Mouse (Mus musculus) megakaryocyte, embryonic 14.5 days (primary cell): Measurements from ENCODE around the gene Zbtb24. TPM values are rescaled to one million over a fixed set of nuclear protein-coding genes. Genes with fewer than 3 reads are reported as not detected.

Experiments used
- H3K27me3 ChIP-seq: replicated peaks from 2 replicates; pipeline ENCODE3; 2012; ENCODE audit warnings: inconsistent platforms
- H3K36me3 ChIP-seq: replicated peaks from 2 replicates; pipeline ENCODE3; 2012; ENCODE audit warnings: low read length, inconsistent platforms, mixed read lengths
- H3K4me1 ChIP-seq: 2 replicates; pipeline ENCODE4 v1.6.1; 2012; ENCODE audit warnings: inconsistent platforms
- H3K4me3 ChIP-seq: replicated peaks from 2 replicates; pipeline ENCODE3; 2012; ENCODE audit warnings: moderate library complexity, mild to moderate bottlenecking, inconsistent platforms
- H3K9me3 ChIP-seq: 2 replicates; pipeline ENCODE4 v1.6.1; 2012; ENCODE audit warnings: inconsistent platforms
- FLI1 ChIP-seq: IDR thresholded peaks from 2 replicates; pipeline ENCODE4 v1.6.1; 2012; ENCODE audit warnings: low read length, inconsistent platforms, mixed read lengths
- GATA1 ChIP-seq: IDR thresholded peaks from 3 replicates; pipeline ENCODE4 v1.6.1; 2012; ENCODE audit warnings: mixed read lengths, low read length, inconsistent platforms, borderline replicate concordance
- polyA plus RNA-seq: library from polyadenylated mRNA; stranded (reverse); fragments of >175 nt; gene quantifications from 2 replicates; pipeline ENCODE4 v1.2.3, GENCODE M21; 2012; ENCODE audit warnings: low replicate concordance; ENCODE audit not compliant: insufficient read depth

Zbtb24 gene
- polyA plus RNA-seq, 1 experiment, result 3.3 TPM

DNA sequence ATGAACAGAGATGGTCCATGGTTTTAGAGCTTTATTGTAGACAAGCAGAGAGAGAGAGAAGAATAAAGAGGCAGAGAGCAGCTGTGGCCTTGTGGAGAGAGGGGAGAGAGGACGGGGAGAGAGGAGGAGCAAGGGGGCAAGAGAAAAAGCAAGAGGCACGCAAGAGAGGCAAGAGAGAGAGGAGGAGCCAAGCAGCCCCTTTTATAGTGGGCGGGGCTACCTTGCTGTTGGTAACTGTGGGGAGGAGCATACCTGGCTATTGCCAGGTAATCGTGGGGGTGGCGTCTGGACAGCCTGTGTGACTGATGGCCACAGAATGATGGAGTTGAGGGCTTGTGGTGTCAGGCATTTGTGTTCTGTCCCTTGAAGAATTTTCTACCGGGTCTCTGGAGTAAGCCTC is 23.8 kb upstream of the Zbtb24 start:
- no peaks in the 10 kb centered on the region for H3K9me3 ChIP-seq
- no peak overlapping the region for H3K4me3 ChIP-seq
- no peak for TF ChIP-seq FLI1
- H3K4me1 ChIP-seq, result no peaks in the 10 kb centered on the region
- peaks cover 8% of the 10 kb centered on the region for H3K27me3 ChIP-seq
- no peaks in the 10 kb centered on the region for H3K36me3 ChIP-seq

DNA sequence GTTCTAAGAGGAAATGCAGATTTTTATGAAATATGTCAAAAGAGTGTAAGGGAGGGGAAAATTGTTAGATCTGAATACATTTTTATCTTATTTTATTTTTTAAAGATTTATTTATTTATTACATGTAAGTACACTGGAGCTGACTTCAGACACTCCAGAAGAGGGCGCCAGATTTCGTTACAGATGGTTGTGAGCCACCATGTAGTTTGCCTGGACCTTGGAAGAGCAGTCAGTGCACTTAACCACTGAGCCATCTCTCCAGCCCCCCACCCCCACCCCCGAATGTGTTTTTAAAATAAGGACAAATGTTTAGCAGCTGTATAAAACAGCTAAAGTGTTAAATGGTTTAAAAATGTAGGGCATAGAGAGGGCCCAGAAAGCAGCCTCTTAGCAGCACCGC is 15.6 kb upstream of the Zbtb24 start:
- Histone ChIP-seq H3K4me1 (no peaks in the 10 kb centered on the region), H3K9me3 (no peaks in the 10 kb centered on the region), H3K36me3 (no peaks in the 10 kb centered on the region), H3K27me3 (peaks cover 7% of the 10 kb centered on the region), H3K4me3 (no peak overlapping the region)
- TF ChIP-seq FLI1 (no peak), GATA1 (no peak)

DNA sequence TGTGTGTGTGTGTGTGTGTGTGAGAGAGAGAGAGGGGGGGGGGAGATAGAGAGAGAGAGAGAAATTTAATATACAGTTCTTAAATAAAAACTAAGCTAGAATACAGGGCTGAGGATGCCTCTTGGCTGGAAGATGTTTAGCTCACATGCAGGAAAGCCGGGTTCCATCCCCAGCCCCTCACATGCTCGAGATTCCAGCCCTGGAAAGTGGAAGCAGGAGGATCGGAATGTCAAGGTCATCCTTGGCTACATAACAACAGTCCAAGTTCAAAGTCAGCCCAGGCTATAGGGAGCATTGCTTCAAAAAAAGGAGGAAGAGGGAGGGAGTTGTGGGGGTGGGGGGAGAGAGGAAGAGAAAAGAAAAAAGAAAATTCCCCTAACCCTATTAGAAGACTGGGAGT is 15.0 kb upstream of the Zbtb24 start:
- Histone ChIP-seq H3K36me3 (no peaks in the 10 kb centered on the region), H3K4me1 (no peaks in the 10 kb centered on the region), H3K27me3 (peaks cover 6% of the 10 kb centered on the region), H3K9me3 (no peaks in the 10 kb centered on the region), H3K4me3 (no peak overlapping the region)
- no peak for TF ChIP-seq GATA1
- TF ChIP-seq FLI1, result no peak

DNA sequence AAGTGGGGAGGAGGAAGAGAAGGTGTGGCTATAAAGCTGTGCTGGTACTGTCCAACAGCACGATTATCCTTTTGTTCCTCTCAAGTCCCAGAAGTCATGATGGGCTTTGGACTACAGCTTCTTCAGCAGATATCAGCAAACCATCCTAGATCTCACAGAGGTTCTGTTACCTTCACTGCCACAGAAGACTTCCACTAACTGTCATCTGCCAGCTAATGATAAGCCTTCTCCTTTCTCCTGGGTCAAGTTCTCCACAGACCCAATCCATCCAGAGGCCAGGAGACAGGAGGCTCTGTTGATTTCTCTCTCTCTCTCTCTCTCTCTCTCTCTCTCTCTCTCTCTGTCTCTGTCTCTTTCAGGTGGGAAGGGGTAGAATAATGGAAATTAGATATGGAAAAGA is 2.0 kb upstream of the Zbtb24 start:
- TF ChIP-seq GATA1 (no peak), FLI1 (no peak)
- H3K9me3 ChIP-seq, result no peaks in the 10 kb centered on the region
- H3K4me3 ChIP-seq, result no peak overlapping the region
- H3K4me1 ChIP-seq, result peaks cover 30% of the 10 kb centered on the region
- H3K27me3 ChIP-seq, result peaks cover 2% of the 10 kb centered on the region
- H3K36me3 ChIP-seq, result peaks cover 19% of the 10 kb centered on the region

- no peaks in the 10 kb centered on the region for H3K9me3 ChIP-seq
- H3K27me3 ChIP-seq, result peaks cover 2% of the 10 kb centered on the region
- H3K36me3 ChIP-seq, result peaks cover 32% of the 10 kb centered on the region
- peaks cover 41% of the 10 kb centered on the region for H3K4me1 ChIP-seq
- H3K4me3 ChIP-seq, result peak overlapping the region; percentile 94
- TF ChIP-seq FLI1, result no peak
- no peak for TF ChIP-seq GATA1
Measured at GRCm38 (mm10) chr10:41449684-41450083, 499 bp upstream of the Zbtb24 start.

DNA sequence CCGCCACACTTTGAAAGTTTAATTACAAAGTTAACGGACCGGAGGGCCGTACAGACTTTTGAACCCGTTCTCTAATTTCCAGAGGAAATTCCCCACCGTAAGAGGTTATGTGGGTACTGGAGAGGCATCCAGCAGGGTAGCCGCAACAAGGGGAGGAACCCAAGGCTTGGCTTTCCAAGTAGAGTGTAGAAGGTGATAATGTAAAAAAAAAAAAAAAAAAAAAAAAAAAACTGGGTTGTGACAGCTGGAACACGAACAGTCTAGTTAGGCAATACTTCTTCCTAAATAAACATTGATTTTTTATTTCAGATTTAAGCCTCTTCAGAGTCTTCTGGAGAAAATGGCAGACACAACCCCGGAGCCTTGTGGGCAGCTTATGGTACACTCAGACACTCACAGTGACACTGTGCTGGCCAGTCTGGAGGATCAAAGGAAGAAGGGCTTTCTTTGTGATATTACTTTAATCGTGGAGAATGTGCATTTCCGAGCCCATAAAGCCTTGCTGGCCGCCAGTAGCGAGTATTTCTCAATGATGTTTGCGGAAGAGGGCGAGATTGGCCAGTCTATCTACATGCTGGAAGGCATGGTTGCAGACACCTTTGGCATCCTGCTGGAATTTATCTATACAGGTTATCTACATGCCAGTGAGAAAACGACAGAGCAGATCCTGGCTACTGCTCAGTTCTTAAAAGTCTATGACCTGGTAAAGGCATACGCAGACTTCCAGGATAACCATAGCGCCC is 768 bp downstream of the Zbtb24 start:
- Histone ChIP-seq H3K9me3 (no peaks in the 10 kb centered on the region), H3K27me3 (peaks cover 2% of the 10 kb centered on the region), H3K4me1 (peaks cover 45% of the 10 kb centered on the region), H3K4me3 (peak overlapping the region; percentile 94), H3K36me3 (peaks cover 44% of the 10 kb centered on the region)
- TF ChIP-seq FLI1 (no peak), GATA1 (no peak)

GRCm38 (mm10) chr10:41451656-41452055 is 1.5 kb downstream of the Zbtb24 start:
- peaks cover 52% of the 10 kb centered on the region for H3K36me3 ChIP-seq
- no peaks in the 10 kb centered on the region for H3K9me3 ChIP-seq

GRCm38 (mm10) chr10:41452791-41453190 is 2.6 kb downstream of the Zbtb24 start:
- peaks cover 52% of the 10 kb centered on the region for H3K4me1 ChIP-seq
- H3K36me3 ChIP-seq, result peaks cover 60% of the 10 kb centered on the region

More at GRCm38 (mm10) chr10:41451656-41452055, 1.5 kb downstream of the Zbtb24 start:
- no peak overlapping the region for H3K4me3 ChIP-seq
- peaks cover 52% of the 10 kb centered on the region for H3K4me1 ChIP-seq
- H3K27me3 ChIP-seq, result no peaks in the 10 kb centered on the region
- TF ChIP-seq GATA1 (no peak), FLI1 (no peak)

GRCm38 (mm10) chr10:41459990-41460389 is 9.8 kb downstream of the Zbtb24 start:
- H3K9me3 ChIP-seq, result no peaks in the 10 kb centered on the region
- no peak overlapping the region for H3K4me3 ChIP-seq
- H3K4me1 ChIP-seq, result peaks cover 30% of the 10 kb centered on the region
- H3K36me3 ChIP-seq, result peaks cover 91% of the 10 kb centered on the region
- no peak for TF ChIP-seq GATA1
- no peaks in the 10 kb centered on the region for H3K27me3 ChIP-seq

More at GRCm38 (mm10) chr10:41452791-41453190, 2.6 kb downstream of the Zbtb24 start:
- H3K4me3 ChIP-seq, result no peak overlapping the region
- TF ChIP-seq GATA1, result no peak
- H3K27me3 ChIP-seq, result no peaks in the 10 kb centered on the region
- H3K9me3 ChIP-seq, result no peaks in the 10 kb centered on the region

DNA sequence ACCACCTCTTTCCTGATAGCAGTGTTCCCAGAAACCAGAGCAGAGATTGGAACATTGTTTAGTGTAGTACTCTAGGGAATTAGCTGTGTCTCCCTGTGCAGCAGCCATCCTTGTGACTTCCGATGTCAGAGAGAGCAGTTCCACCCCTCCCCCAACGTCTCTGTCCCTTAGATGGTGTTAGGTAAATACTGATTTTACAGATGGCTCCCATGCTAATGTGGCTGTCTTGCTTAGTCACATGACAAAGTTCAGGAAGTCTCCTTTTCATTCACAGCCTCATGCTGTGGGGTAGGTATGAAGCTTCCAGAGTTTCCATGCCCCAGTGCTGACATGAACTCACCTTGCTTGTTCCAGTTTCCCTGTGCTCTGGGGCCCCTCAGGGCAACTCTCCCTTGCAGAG is 10.3 kb downstream of the Zbtb24 start:
- Histone ChIP-seq H3K36me3 (peaks cover 90% of the 10 kb centered on the region), H3K27me3 (no peaks in the 10 kb centered on the region), H3K4me3 (no peak overlapping the region), H3K9me3 (no peaks in the 10 kb centered on the region), H3K4me1 (peaks cover 28% of the 10 kb centered on the region)
- TF ChIP-seq FLI1 (no peak), GATA1 (no peak)
